ENCODE assay signal across 11 mouse cellular contexts in the genomic region with DNA sequence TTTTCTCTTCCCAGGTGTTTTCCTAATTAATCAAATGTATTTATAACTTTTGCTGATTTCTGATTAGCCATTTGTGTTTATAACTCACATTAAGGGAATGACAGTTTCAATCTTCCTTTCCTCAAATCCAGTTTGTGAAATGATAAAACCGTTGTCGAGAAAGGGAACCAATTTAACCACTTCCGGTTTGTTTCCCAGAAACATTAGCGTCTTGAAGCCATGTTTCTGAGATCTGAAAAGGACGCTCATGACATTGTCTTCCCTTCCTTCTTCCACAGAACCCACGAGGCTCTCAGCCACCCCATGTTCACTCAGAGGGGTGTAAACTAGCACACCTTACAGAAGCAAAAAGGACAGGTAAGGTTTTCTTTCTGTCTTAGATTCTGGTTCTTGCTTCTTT.
A peak's percentile ranks its signal among the peaks of the same experiment; 100 is the strongest.
DNase-seq lines count a peak whose midpoint lies in the region; ATAC-seq and TF ChIP-seq lines count a peak whose summit lies in the region.
"Had no signal": no experiment of that assay in that cellular context is flagged by ENCODE, and none has a peak within 500 bp of the region (broad histone marks: within the 10 kb centered on the region; RNA-seq: fewer than 3 reads in every experiment).

No protein-coding gene starts in this region.

- peak overlapping the region; percentile 86 for H3K27ac ChIP-seq in heart, embryonic 10.5 days
- peak overlapping the region; percentile 4 for H3K27ac ChIP-seq in liver, adult 2 months (replicated peaks; ENCODE audit: insufficient read depth, low read depth, low read length)
- H3K27ac ChIP-seq in bone marrow macrophage, adult 2 months (ENCODE audit: insufficient read depth, low read depth, low read length) = peak overlapping the region; percentile 88
- peak overlapping the region; percentile 98 for H3K27ac ChIP-seq in liver, embryonic 13.5 days
- H3K27ac ChIP-seq: midbrain, embryonic 12.5 days had no signal

- DNase-seq in heart, embryonic 10.5 days (ENCODE audit: low spot score) = no peak
- DNase-seq in heart, postnatal 4 days = no peak
- DNase-seq in liver, adult 2 months (ENCODE audit: extremely low read depth, low read depth, low spot score) = no peak
- no peak for DNase-seq in liver
- DNase-seq in liver, embryonic 13.5 days = no peak
- no peak for DNase-seq in cerebellum, adult 11 months
- DNase-seq: cerebellum, postnatal 14 days had no signal

- 72% methylated on average over 6 of the region's 6 CpGs for WGBS in heart, embryonic 10.5 days
- WGBS in liver, adult 2 months = 65% methylated on average over 6 of the region's 6 CpGs
- 10% methylated on average over 6 of the region's 6 CpGs for WGBS in liver, embryonic 13.5 days (ENCODE audit: insufficient replicate concordance)

- H3K79me2 ChIP-seq in liver, adult 2 months (ENCODE audit: control insufficient read depth, insufficient read depth, low read length) = no peaks in the 10 kb centered on the region

- 0 out of 2 replicates have a peak overlapping the region, but pooled peaks have one; percentile 16 for H3K4me3 ChIP-seq in heart, embryonic 10.5 days
- no peak overlapping the region for H3K4me3 ChIP-seq in liver, adult 2 months (ENCODE audit: insufficient read depth, low read depth, low read length)
- H3K4me3 ChIP-seq in bone marrow macrophage, adult 2 months (ENCODE audit: insufficient read depth, low read length) = peak overlapping the region; percentile 65
- H3K4me3 ChIP-seq in liver, embryonic 13.5 days (replicated peaks) = no peak overlapping the region
- H3K4me3 ChIP-seq: midbrain, embryonic 12.5 days had no signal

- peak overlapping the region; percentile 62 for H3K4me2 ChIP-seq in liver, embryonic 13.5 days
- H3K4me2 ChIP-seq: midbrain, embryonic 12.5 days had no signal

- no peaks in the 10 kb centered on the region for H3K9me3 ChIP-seq in heart, embryonic 10.5 days
- H3K9me3 ChIP-seq in liver, embryonic 13.5 days (replicated peaks) = no peaks in the 10 kb centered on the region
- H3K9me3 ChIP-seq: midbrain, embryonic 12.5 days had no signal

- no peak for ATAC-seq in liver, embryonic 13.5 days (ENCODE audit: low read depth)
- ATAC-seq in monocyte, adult 5-6 weeks (replicated peaks; ENCODE audit: insufficient number of reproducible peaks, low FRiP score, low TSS enrichment, poor library complexity, severe bottlenecking) = no peak

- no peak for TF ChIP-seq CTCF in liver, adult 2 months (IDR thresholded peaks at IDR 0.05; ENCODE audit: low read depth, low read length)
- no peak for TF ChIP-seq CTCF in bone marrow macrophage, adult 2 months (IDR thresholded peaks at IDR 0.05; ENCODE audit: low read depth, low read length)

- peaks cover 12% of the 10 kb centered on the region; the same call in 1 of the 2 replicates for H3K4me1 ChIP-seq in heart, embryonic 10.5 days
- peaks cover 4% of the 10 kb centered on the region for H3K4me1 ChIP-seq in liver, adult 2 months (ENCODE audit: control insufficient read depth, insufficient read depth, low read length)
- H3K4me1 ChIP-seq in bone marrow macrophage, adult 2 months (ENCODE audit: control insufficient read depth, insufficient read depth, low read length) = peaks cover 50% of the 10 kb centered on the region
- H3K4me1 ChIP-seq in liver, embryonic 13.5 days (replicated peaks) = peaks cover 84% of the 10 kb centered on the region
- H3K4me1 ChIP-seq: midbrain, embryonic 12.5 days had no signal

- TF ChIP-seq POLR2A in liver, adult 2 months (IDR thresholded peaks at IDR 0.05; ENCODE audit: extremely low read depth, insufficient read depth, low read length) = no peak
- TF ChIP-seq POLR2A in bone marrow macrophage, adult 2 months (IDR thresholded peaks at IDR 0.05; ENCODE audit: borderline replicate concordance, low read depth, low read length) = no peak

- H3K27me3 ChIP-seq in heart, embryonic 10.5 days (ENCODE audit: insufficient read depth, poor library complexity, severe bottlenecking) = no peaks in the 10 kb centered on the region
- no peaks in the 10 kb centered on the region for H3K27me3 ChIP-seq in liver, adult 2 months (ENCODE audit: control insufficient read depth, insufficient read depth, low read length)
- H3K27me3 ChIP-seq in liver, embryonic 13.5 days = no peaks in the 10 kb centered on the region
- H3K27me3 ChIP-seq: CH12.LX; midbrain, embryonic 12.5 days had no signal

- no peak overlapping the region for H3K9ac ChIP-seq in liver, adult 2 months (ENCODE audit: low read depth, low read length)
- H3K9ac ChIP-seq in liver, embryonic 13.5 days = peak overlapping the region; percentile 71
- H3K9ac ChIP-seq: midbrain, embryonic 12.5 days had no signal

- H3K36me3 ChIP-seq in heart, embryonic 10.5 days = no peaks in the 10 kb centered on the region
- H3K36me3 ChIP-seq in liver, adult 2 months (ENCODE audit: control insufficient read depth, insufficient read depth, low read length) = no peaks in the 10 kb centered on the region
- no peaks in the 10 kb centered on the region for H3K36me3 ChIP-seq in liver, embryonic 13.5 days
- H3K36me3 ChIP-seq: midbrain, embryonic 12.5 days had no signal

Comparison
In these comparisons a context has a peak if more than half of its experiments do, and no peak if none do; other contexts are left out.
1. H3K27ac ChIP-seq: peak in every context shown above with its lines; median percentile 98 in liver, embryonic 13.5 days; 88 in bone marrow macrophage, adult 2 months; 86 in heart, embryonic 10.5 days; 4 in liver, adult 2 months.
2. H3K4me3 ChIP-seq: peak in heart, embryonic 10.5 days (single experiment) and bone marrow macrophage, adult 2 months (single experiment); none in liver, adult 2 months (single experiment) and liver, embryonic 13.5 days (single experiment).